Mouse (Mus musculus) heart, adult 8-10 months (tissue): ENCODE measurements around the gene Nxpe5. TPM values are rescaled to one million over a fixed set of nuclear protein-coding genes. Genes with fewer than 3 reads are reported as not detected.
A peak's percentile ranks its signal among the peaks of the same experiment; 100 is the strongest.

Experiments used
- DNase-seq: peaks from one replicate; pipeline ENCODE4 v3.0.0; 2022; ENCODE audit warnings: low spot score
- total RNA-seq, 4 experiments: library from RNA; stranded (reverse); gene quantifications; 2 replicates each; pipeline ENCODE4 v1.2.4; 2022

The Nxpe5 gene
- total RNA-seq, 4 experiments from 2014 or later = 0.56 to 1.3 (median 0.66) TPM

DNA sequence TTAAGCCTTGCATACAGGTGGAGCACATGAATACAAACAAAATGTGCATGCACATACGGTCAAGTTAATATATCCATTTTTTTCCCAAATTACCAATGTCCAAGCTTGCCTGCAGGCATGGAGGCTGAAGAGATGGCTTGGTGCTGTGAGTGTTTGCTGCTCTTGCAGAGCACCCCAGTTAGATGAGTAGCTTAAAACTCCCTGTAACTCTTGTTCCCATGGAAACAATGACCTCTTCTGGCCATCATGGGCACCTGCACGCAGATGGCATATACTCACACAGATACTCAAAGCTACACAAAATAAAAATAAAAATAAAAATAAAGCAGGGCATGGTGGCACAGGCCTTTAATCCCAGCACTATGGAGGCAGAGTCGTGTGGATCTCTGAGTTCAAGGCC is 27.4 kb downstream of the Nxpe5 start:
- DNase-seq = no peak

DNA sequence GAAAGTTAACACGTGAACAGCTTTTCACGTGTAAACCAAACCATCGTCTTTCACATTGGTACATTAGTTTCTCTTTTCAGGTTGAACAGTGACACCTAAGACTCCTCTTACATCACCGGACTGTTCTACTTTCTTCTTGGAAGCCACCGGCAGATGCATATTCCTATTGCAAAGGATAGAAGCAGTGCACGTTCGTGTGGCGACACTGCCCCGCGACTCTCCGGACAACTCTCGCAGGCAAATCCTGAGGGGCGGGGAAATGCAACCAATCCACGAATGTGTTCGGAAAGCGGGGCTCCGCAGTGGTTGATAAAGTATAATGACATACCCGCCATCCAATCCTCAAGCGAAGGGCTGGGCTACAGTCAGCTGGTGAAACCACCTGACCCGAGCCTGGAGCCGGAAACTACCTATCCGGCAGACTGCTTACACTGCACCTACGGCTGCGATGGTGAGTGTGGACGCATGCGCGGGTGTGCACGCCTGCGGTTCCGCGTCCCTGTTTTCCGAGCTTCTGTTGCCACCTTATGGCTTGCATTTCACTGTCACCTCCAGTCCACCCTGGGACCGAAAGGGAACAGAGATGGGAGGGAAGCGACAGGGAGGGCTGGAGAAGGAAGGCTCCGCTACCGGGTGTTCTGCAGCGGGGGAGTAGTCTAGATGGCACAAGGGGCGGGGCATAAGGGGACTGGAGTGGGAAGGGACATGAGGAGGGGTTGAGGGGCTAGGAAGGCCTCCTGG is 29.8 kb downstream of the Nxpe5 start, which contains the start of gene Lamtor4:
TSS of gene Lamtor4 (plus strand) at position 130 of the 741 bp plus-strand sequence.
- peak; percentile 99 for DNase-seq

DNA sequence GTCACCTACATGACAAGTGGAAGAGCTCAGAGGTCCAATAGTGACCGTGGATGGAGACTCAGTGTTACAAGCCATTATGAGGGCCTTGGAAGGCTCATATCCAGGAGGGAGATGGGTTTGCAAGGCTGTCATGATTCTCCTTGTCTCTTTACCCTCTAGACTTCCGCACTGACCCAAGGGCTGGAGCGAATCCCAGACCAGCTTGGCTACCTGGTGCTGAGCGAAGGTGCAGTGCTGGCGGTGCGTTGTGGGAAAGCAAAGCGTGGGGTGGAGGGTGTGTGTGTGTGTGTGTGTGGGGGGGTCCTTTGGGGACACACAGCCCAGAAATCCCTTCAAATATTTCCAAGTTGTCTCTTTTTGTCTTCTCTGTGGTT is 30.4 kb downstream of the Nxpe5 start:
- no peak for DNase-seq

DNA sequence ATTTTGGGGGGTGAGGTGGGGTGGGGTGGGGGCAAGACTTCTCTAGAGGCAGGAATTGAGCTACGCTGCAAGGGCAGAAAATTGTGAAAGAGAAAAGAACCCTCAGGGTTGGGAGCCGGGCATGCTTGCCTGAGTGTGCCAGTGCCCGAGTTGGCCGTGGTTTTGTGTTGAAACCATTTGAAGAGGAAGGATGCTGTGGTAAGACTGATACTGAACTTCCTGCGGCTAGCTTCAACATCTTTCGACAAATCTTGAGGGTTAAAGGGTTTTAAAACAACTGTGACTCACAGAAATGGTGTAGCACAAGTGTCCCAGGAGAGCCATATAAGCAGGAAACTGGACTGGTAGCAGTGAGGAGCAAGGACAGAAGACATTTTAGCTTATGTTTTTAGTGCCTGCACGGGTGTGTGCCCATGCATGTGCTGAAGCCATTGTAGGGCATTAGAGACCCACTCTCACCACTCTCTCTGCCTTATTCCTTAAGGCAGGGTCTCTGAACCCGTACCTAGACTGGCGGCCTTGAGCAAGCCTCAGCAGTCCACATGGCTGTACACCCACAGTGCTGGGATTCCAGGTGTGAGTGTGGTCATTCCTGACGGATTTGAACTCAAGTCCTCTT is 31.4 kb downstream of the Nxpe5 start:
- no peak for DNase-seq

GRCm38 (mm10) chr5:138257585-138257978 is 31.9 kb downstream of the Nxpe5 start:
- no peak for DNase-seq

- no peak for DNase-seq
Measured at GRCm38 (mm10) chr5:138258078-138258477, 32.4 kb downstream of the Nxpe5 start.

GRCm38 (mm10) chr5:138258542-138258941 is 32.8 kb downstream of the Nxpe5 start:
- DNase-seq = no peak

GRCm38 (mm10) chr5:138258993-138259392 is 33.3 kb downstream of the Nxpe5 start:
- DNase-seq = no peak

- no peak for DNase-seq
Measured at GRCm38 (mm10) chr5:138260051-138260450, 34.4 kb downstream of the Nxpe5 start.

GRCm38 (mm10) chr5:138260834-138261233 is 35.1 kb downstream of the Nxpe5 start:
- DNase-seq = no peak

- DNase-seq = no peak
Measured at GRCm38 (mm10) chr5:138262001-138262400, 36.3 kb downstream of the Nxpe5 start.

GRCm38 (mm10) chr5:138262582-138263240 is 37.0 kb downstream of the Nxpe5 start:
- no peak for DNase-seq

DNA sequence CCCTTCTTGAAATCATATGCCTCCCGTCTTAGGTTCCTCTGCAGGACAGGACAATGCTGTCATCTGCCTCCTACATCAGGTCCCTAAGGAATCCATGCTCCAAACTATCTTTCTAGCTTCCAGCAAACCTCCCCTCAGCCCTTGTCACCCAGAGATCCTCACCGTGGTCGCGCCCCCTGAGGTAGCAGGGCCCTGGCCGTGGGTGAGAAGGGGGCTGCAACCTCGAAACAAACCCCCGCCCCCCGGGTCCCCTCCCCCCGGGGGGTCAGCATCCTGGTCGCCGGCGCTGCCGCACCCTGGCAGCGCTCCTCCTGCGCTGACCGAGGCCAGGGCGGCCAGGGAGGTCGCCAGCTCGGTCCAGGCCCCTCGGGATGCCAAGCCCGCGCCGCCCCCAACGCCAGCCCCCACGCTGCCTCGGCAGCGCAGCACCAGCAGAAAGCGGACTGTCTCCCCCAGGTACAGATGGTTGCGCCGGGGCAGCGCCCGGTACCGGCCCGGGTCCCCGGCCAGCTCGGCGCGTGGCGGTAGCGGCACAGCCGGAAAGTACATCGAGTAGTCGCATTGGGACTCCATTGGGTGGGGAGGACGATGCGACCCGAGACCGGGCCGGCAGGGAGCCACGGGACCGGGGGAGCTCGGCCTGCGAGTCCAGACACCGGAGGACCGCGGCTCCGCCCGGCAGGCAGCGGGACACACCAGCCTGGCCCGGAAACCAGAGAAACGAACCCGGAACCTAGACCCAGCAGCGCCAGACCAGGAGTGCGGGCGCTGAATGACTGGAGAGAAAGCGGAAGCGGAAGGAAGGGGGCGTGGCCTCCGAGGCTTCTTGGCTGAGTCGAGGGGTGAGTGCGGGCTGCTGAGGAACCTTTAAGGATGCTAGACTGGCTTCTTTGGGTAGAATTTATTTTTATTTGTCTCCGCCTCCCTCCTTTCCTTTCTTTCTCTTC is 37.8 kb downstream of the Nxpe5 start, which contains the start of gene BC037034:
TSS of gene BC037034 (minus strand) at position 774 of the 947 bp plus-strand sequence.
- peak; percentile 93 for DNase-seq

DNA sequence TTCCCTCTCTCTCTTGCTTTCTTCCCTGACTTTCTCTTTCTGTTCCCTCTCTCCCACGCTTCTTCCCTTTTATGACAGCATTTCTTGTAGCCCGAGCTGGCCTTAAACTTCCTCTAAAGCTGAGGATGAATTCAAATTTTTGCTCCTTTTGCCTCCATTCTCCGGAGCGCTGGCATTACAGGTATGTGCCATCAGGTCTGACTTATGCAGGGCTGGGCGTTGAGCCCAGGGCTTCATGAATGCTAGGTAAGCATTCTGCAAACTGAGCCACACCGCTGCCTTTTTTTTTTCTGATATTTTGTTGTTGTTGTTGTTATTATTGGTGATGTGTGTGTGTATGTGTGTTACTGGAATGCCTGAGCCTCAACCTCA is 38.5 kb downstream of the Nxpe5 start:
- DNase-seq = no peak

GRCm38 (mm10) chr5:138265712-138266111 is 40.0 kb downstream of the Nxpe5 start:
- no peak for DNase-seq

GRCm38 (mm10) chr5:138267114-138267513 is 41.4 kb downstream of the Nxpe5 start:
- no peak for DNase-seq

DNA sequence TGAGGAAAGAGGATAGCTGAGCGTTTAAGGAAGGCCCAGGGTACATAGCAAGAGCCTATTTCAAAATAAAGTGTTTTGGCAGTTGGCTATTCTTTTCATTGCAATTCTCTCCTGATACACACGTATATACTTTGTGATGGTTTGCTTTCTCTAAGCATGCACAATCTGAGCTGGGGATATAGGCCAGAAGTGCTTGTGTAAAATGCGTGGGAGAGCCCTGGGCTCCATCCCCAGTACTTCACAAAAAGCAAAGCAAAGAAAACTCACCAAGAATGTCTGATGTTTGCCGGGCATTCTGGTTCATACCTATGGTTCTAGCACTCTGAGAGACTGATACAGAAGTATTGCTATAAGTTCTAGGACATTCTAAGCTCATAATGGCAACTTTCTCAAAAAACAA is 43.3 kb downstream of the Nxpe5 start:
- DNase-seq = no peak

DNA sequence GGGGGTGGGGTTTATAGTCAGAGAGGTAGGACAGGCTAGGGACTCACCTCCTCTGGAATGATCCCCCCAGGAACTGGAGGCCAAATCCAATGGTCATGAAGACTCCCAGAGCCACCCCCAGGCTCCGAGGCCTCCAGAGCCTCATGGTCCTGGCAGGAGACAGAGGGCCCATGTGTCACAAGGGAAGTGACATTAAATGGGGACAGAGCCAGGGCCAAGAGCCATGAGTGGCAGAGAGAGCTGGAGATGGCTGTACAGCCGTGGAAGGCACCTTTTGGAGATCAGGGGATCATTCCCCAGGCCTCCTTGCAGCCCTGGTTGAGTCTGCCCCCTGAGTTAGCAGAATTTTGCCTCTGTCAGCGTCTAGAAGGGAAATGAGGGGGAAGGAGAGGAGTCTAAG is 45.5 kb downstream of the Nxpe5 start:
- no peak for DNase-seq

DNA sequence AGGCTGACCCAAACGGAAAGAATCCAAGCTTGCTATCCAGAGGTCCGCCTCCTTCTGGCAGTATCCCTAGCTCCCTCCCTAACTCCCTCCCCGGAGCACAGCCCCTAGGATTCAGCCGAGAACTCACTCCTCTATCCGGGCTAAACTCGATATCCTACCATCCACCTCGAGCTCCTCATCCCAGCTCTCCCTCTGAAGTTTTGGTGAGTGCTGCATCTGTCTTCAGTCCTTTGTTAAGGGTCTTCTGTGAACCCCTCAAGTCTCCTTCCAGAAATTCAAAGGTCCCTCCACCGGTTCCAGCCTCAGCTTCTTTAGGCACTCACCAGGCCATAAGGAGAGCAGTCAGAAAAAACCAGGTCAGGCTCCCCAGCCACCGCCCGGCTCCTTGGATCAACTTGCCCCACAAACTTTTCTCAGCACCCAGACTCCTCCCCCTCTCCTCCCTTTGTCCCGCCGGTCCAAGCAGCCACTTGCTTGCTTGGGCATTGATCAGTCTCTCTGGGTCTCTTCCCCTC is 46.8 kb downstream of the Nxpe5 start, which contains the start of gene Gal3st4:
TSS of gene Gal3st4 (minus strand) at position 432 of the 515 bp plus-strand sequence.
- peak; percentile 50 for DNase-seq

GRCm38 (mm10) chr5:138274186-138274585 is 48.5 kb downstream of the Nxpe5 start:
- no peak for DNase-seq
